20 mouse cellular contexts compared by ENCODE assay signal in the genomic region with DNA sequence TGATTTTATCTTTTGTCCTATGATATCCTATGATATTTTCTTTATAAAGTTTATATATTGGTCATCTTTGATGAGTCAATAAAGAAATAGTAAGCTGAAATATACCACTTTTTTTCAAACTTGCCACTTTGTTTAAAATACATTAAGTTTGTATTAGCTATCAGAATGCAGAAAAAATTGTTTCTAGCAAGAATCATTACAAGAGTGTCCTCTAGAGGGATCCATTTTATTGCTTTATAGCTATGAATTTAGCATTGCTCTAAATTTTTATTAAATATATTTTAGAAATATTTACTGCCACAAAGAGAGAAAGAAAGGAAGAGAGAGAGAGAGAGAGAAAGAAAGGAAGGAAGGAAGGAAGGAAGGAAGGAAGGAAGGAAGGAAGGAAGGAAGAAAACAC.
DNase-seq lines count a peak whose midpoint lies in the region; ATAC-seq and TF ChIP-seq lines count a peak whose summit lies in the region.
"Had no signal": no experiment of that assay in that cellular context is flagged by ENCODE, and none has a peak within 500 bp of the region (broad histone marks: within the 10 kb centered on the region; RNA-seq: fewer than 3 reads in every experiment).

No protein-coding gene starts in this region.

- H3K4me3 ChIP-seq in forebrain, postnatal 0 days (ENCODE audit: low read depth, low read length): no peak overlapping the region
- no peak overlapping the region for H3K4me3 ChIP-seq in forebrain, embryonic 15.5 days
- no peak overlapping the region for H3K4me3 ChIP-seq in intestine, postnatal 0 days (ENCODE audit: low read depth, low read length)
- no peak overlapping the region for H3K4me3 ChIP-seq in intestine, embryonic 16.5 days (ENCODE audit: low read length)
- H3K4me3 ChIP-seq in lung, embryonic 14.5 days (ENCODE audit: low read depth, low read length): no peak overlapping the region
- no peak overlapping the region for H3K4me3 ChIP-seq in liver, postnatal 0 days (ENCODE audit: low read depth, low read length)
- H3K4me3 ChIP-seq: embryonic facial prominence, embryonic 13.5 days; forebrain, embryonic 13.5 days; heart, embryonic 15.5 days; hindbrain, embryonic 12.5 days had no signal

- TF ChIP-seq EP300 in liver, postnatal 0 days (IDR thresholded peaks at IDR 0.05; ENCODE audit: low read depth): no peak

- no peaks in the 10 kb centered on the region for H3K27me3 ChIP-seq in forebrain, postnatal 0 days (ENCODE audit: insufficient read depth, low read length)
- no peaks in the 10 kb centered on the region for H3K27me3 ChIP-seq in forebrain, embryonic 15.5 days
- no peaks in the 10 kb centered on the region for H3K27me3 ChIP-seq in intestine, postnatal 0 days (replicated peaks; ENCODE audit: control insufficient read depth, insufficient read depth, low read length)
- H3K27me3 ChIP-seq in intestine, embryonic 16.5 days (replicated peaks; ENCODE audit: control insufficient read depth, insufficient read depth, low read length): no peaks in the 10 kb centered on the region
- H3K27me3 ChIP-seq in lung, embryonic 14.5 days (ENCODE audit: insufficient read depth, low read length): no peaks in the 10 kb centered on the region
- H3K27me3 ChIP-seq in liver, postnatal 0 days (ENCODE audit: insufficient read depth, low read length): no peaks in the 10 kb centered on the region
- H3K27me3 ChIP-seq: embryonic facial prominence, embryonic 13.5 days; forebrain, embryonic 13.5 days; heart, embryonic 15.5 days; hindbrain, embryonic 12.5 days had no signal

- TF ChIP-seq POLR2A in brain, embryonic 14.5 days (IDR thresholded peaks at IDR 0.05; ENCODE audit: borderline replicate concordance, extremely low read depth, insufficient read depth, insufficient read length, poor library complexity, severe bottlenecking): no peak

- TF ChIP-seq CTCF in forebrain, postnatal 0 days (IDR thresholded peaks at IDR 0.05; ENCODE audit: low read depth): peak; percentile 34; the same call in 1 of the 2 replicates
- TF ChIP-seq CTCF in intestine, postnatal 0 days (IDR thresholded peaks at IDR 0.05; ENCODE audit: low read depth): 0 out of 2 replicates have a peak, but pooled peaks have one; percentile 4
- peak; percentile 3; the same call in 1 of the 2 replicates for TF ChIP-seq CTCF in lung, embryonic 14.5 days (IDR thresholded peaks at IDR 0.05; ENCODE audit: low read depth)
- no peak for TF ChIP-seq CTCF in brain, embryonic 14.5 days (IDR thresholded peaks at IDR 0.05; ENCODE audit: borderline replicate concordance, extremely low read depth, insufficient read depth, insufficient read length)
- no peak for TF ChIP-seq CTCF in liver, postnatal 0 days (IDR thresholded peaks at IDR 0.05; ENCODE audit: low read depth)

- no peak overlapping the region for H3K9ac ChIP-seq in forebrain, postnatal 0 days
- H3K9ac ChIP-seq in forebrain, embryonic 15.5 days (replicated peaks): no peak overlapping the region
- no peak overlapping the region for H3K9ac ChIP-seq in intestine, postnatal 0 days (ENCODE audit: low read depth, low read length)
- no peak overlapping the region for H3K9ac ChIP-seq in intestine, embryonic 16.5 days (ENCODE audit: low read depth, low read length)
- H3K9ac ChIP-seq in lung, embryonic 14.5 days: no peak overlapping the region
- no peak overlapping the region for H3K9ac ChIP-seq in liver, postnatal 0 days (replicated peaks)
- H3K9ac ChIP-seq: embryonic facial prominence, embryonic 13.5 days; forebrain, embryonic 13.5 days; heart, embryonic 15.5 days; hindbrain, embryonic 12.5 days had no signal

- H3K4me2 ChIP-seq in forebrain, postnatal 0 days (ENCODE audit: low read depth): no peak overlapping the region
- H3K4me2 ChIP-seq in forebrain, embryonic 15.5 days (replicated peaks): no peak overlapping the region
- no peak overlapping the region for H3K4me2 ChIP-seq in intestine, postnatal 0 days (replicated peaks; ENCODE audit: low read depth)
- no peak overlapping the region for H3K4me2 ChIP-seq in intestine, embryonic 16.5 days (ENCODE audit: low read depth, low read length)
- H3K4me2 ChIP-seq in lung, embryonic 14.5 days: no peak overlapping the region
- no peak overlapping the region for H3K4me2 ChIP-seq in liver, postnatal 0 days (ENCODE audit: low read depth, low read length)
- H3K4me2 ChIP-seq: embryonic facial prominence, embryonic 13.5 days; forebrain, embryonic 13.5 days; heart, embryonic 11.5 days; heart, embryonic 15.5 days; hindbrain, embryonic 12.5 days had no signal

- DNase-seq in forebrain, postnatal 0 days: no peak
- DNase-seq in lung, embryonic 14.5 days: peak; percentile 48
- no peak for DNase-seq in lung, postnatal 25 days (ENCODE audit: low spot score)
- peak; percentile 14 for DNase-seq in brain, embryonic 14.5 days (ENCODE audit: low read depth)
- no peak for DNase-seq in liver, postnatal 0 days
- DNase-seq: adrenal gland, postnatal 10 days; cerebellum, adult 11-12 months; cerebellum, adult 9-10 months; cerebellum, postnatal 36 days; gastrocnemius, postnatal 10 days; heart, adult 18-20 months; heart, postnatal 14 days had no signal

- H3K9me3 ChIP-seq in forebrain, postnatal 0 days (ENCODE audit: low read length): no peaks in the 10 kb centered on the region
- H3K9me3 ChIP-seq in forebrain, embryonic 15.5 days: no peaks in the 10 kb centered on the region
- no peaks in the 10 kb centered on the region for H3K9me3 ChIP-seq in intestine, postnatal 0 days (ENCODE audit: control insufficient read depth)
- no peaks in the 10 kb centered on the region for H3K9me3 ChIP-seq in intestine, embryonic 16.5 days (ENCODE audit: control insufficient read depth, low read length)
- no peaks in the 10 kb centered on the region for H3K9me3 ChIP-seq in lung, embryonic 14.5 days (ENCODE audit: low read depth, low read length)
- no peaks in the 10 kb centered on the region for H3K9me3 ChIP-seq in liver, postnatal 0 days (ENCODE audit: low read length)
- H3K9me3 ChIP-seq: embryonic facial prominence, embryonic 13.5 days; forebrain, embryonic 13.5 days; heart, embryonic 15.5 days; hindbrain, embryonic 12.5 days had no signal

- no peak overlapping the region for H3K27ac ChIP-seq in forebrain, postnatal 0 days (ENCODE audit: low read depth, low read length)
- H3K27ac ChIP-seq in forebrain, embryonic 15.5 days (replicated peaks): no peak overlapping the region
- H3K27ac ChIP-seq in intestine, postnatal 0 days (ENCODE audit: low read depth, low read length): no peak overlapping the region
- H3K27ac ChIP-seq in intestine, embryonic 16.5 days (ENCODE audit: low read length): no peak overlapping the region
- no peak overlapping the region for H3K27ac ChIP-seq in lung, embryonic 14.5 days (ENCODE audit: low read depth)
- no peak overlapping the region for H3K27ac ChIP-seq in liver, postnatal 0 days (ENCODE audit: low read depth)
- H3K27ac ChIP-seq: embryonic facial prominence, embryonic 13.5 days; forebrain, embryonic 13.5 days; heart, embryonic 15.5 days; hindbrain, embryonic 12.5 days had no signal

- H3K36me3 ChIP-seq in forebrain, postnatal 0 days (ENCODE audit: insufficient read depth): no peaks in the 10 kb centered on the region
- no peaks in the 10 kb centered on the region for H3K36me3 ChIP-seq in forebrain, embryonic 15.5 days
- H3K36me3 ChIP-seq in intestine, postnatal 0 days (ENCODE audit: control insufficient read depth, insufficient read depth): no peaks in the 10 kb centered on the region
- no peaks in the 10 kb centered on the region for H3K36me3 ChIP-seq in intestine, embryonic 16.5 days (ENCODE audit: control insufficient read depth, insufficient read depth, low read length)
- no peaks in the 10 kb centered on the region for H3K36me3 ChIP-seq in lung, embryonic 14.5 days (ENCODE audit: insufficient read depth)
- H3K36me3 ChIP-seq in liver, postnatal 0 days (replicated peaks; ENCODE audit: insufficient read depth, low read length): no peaks in the 10 kb centered on the region
- H3K36me3 ChIP-seq: embryonic facial prominence, embryonic 13.5 days; heart, embryonic 15.5 days; hindbrain, embryonic 12.5 days had no signal

- no peak for ATAC-seq in forebrain, postnatal 0 days
- no peak for ATAC-seq in forebrain, embryonic 15.5 days (replicated peaks)
- ATAC-seq in intestine, postnatal 0 days: no peak
- no peak for ATAC-seq in intestine, embryonic 16.5 days
- no peak for ATAC-seq in lung, embryonic 14.5 days (ENCODE audit: insufficient read depth)
- no peak for ATAC-seq in liver, postnatal 0 days
- ATAC-seq: forebrain, embryonic 13.5 days had no signal

- H3K4me1 ChIP-seq in forebrain, postnatal 0 days (ENCODE audit: insufficient read depth): no peaks in the 10 kb centered on the region
- H3K4me1 ChIP-seq in forebrain, embryonic 15.5 days: no peaks in the 10 kb centered on the region
- no peaks in the 10 kb centered on the region for H3K4me1 ChIP-seq in intestine, postnatal 0 days (replicated peaks; ENCODE audit: control insufficient read depth, insufficient read depth, low read length)
- H3K4me1 ChIP-seq in intestine, embryonic 16.5 days (ENCODE audit: control insufficient read depth, insufficient read depth, low read length): no peaks in the 10 kb centered on the region
- no peaks in the 10 kb centered on the region for H3K4me1 ChIP-seq in lung, embryonic 14.5 days (ENCODE audit: insufficient read depth)
- H3K4me1 ChIP-seq in liver, postnatal 0 days (ENCODE audit: insufficient read depth): no peaks in the 10 kb centered on the region
- H3K4me1 ChIP-seq: embryonic facial prominence, embryonic 13.5 days; forebrain, embryonic 13.5 days; heart, embryonic 15.5 days; hindbrain, embryonic 12.5 days had no signal

Comparison
In these comparisons a context has a peak if more than half of its experiments do, and no peak if none do; other contexts are left out.
1. DNase-seq: peak in lung, embryonic 14.5 days (single experiment) and brain, embryonic 14.5 days (single experiment); none in forebrain, postnatal 0 days (single experiment), lung, postnatal 25 days (single experiment) and liver, postnatal 0 days (single experiment).
2. CTCF ChIP-seq: peak in forebrain, postnatal 0 days (single experiment), intestine, postnatal 0 days (single experiment) and lung, embryonic 14.5 days (single experiment); none in brain, embryonic 14.5 days (single experiment) and liver, postnatal 0 days (single experiment).